Mouse (Mus musculus): ENCODE results near the gene Pmp22.

DNA sequence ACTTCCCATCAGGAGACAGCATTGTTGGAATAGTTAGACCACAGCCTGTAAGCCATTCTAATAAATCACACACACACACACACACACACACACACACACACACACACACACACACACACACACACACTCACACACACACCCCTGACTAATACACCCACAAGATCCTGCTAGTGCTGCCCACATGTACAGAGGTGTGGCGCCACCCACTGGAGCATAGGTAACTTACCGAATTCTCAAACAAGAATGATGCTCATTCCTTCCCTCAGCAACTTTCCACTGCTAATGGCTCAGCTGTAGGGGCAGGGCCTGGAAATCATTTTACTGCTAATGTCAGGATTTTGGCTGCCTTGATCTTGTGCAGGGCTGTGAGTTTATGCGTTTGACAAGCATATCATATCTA lies 46.5 kb downstream of the Pmp22 start:
- TF ChIP-seq HCFC1 (IDR thresholded peaks at IDR 0.05; ENCODE audit: borderline replicate concordance, insufficient read depth, low read length) (no peak), MAFK (IDR thresholded peaks at IDR 0.05; ENCODE audit: insufficient read depth, low read depth, low read length) (no peak), ZC3H11A (IDR thresholded peaks at IDR 0.05; ENCODE audit: borderline replicate concordance, low read depth, low read length) (0 out of 2 replicates have a peak, but pooled peaks have one; percentile 21), CHD2 (IDR thresholded peaks at IDR 0.05; ENCODE audit: low read depth, low read length) (no peak), ZNF384 (IDR thresholded peaks at IDR 0.05; ENCODE audit: low read depth, low read length) (no peak)

Measured in ES-E14 (cell line).